Mouse (Mus musculus) liver, embryonic 14.5 days (tissue): ENCODE data around the gene Capn15. TPM values are rescaled to one million over a fixed set of nuclear protein-coding genes. Genes with fewer than 3 reads are reported as not detected.

Source experiments
- ATAC-seq: fragments of 200-750 bp; cut with Nextera tagmentation; 2 replicates; pipeline ENCODE4 v1.8.0; 2017; ENCODE audit warnings: moderate number of reproducible peaks, mild to moderate bottlenecking, moderate library complexity; ENCODE audit not compliant: insufficient read depth
- DNase-seq, 3 experiments: peaks; one replicate each; pipeline ENCODE4 v3.0.0-alpha.2; 2012 to 2013; ENCODE audit warnings: low read depth in 3 of 3, low spot score in 3 of 3
- H3K27ac ChIP-seq: fragments of 300-500 bp; sonication (generic); 2 replicates; pipeline ENCODE4 v1.5.1; 2014; ENCODE audit warnings: moderate library complexity, mild to moderate bottlenecking, control low read depth, inconsistent platforms
- H3K27me3 ChIP-seq: fragments of 300-500 bp; sonication (generic); 2 replicates; pipeline ENCODE4 v1.6.1; 2014; ENCODE audit warnings: mild to moderate bottlenecking, low read length, moderate library complexity; ENCODE audit not compliant: control insufficient read depth, insufficient read depth
- H3K36me3 ChIP-seq: fragments of 300-500 bp; sonication (generic); replicated peaks from 2 replicates; pipeline ENCODE4 v1.6.1; 2014; ENCODE audit warnings: low read depth; ENCODE audit not compliant: control insufficient read depth, insufficient read depth
- H3K4me1 ChIP-seq, 2 experiments: fragments of 200-500 bp in 1 of 2; fragments of 300-500 bp in 1 of 2; sonication (generic) in 1 of 2; replicated peaks; 2 replicates each; pipeline ENCODE4 v1.6.1; 2012 to 2014; ENCODE audit warnings: antibody characterized with exemption in 1 of 2, inconsistent platforms in 1 of 2, low read length in 1 of 2; ENCODE audit not compliant: control insufficient read depth in 2 of 2, insufficient read depth in 2 of 2
- H3K4me2 ChIP-seq: fragments of 300-500 bp; sonication (generic); 2 replicates; pipeline ENCODE4 v1.6.1; 2014; ENCODE audit warnings: low read depth, mild to moderate bottlenecking, control low read depth, moderate library complexity
- H3K4me3 ChIP-seq, 2 experiments: fragments of 200-500 bp in 1 of 2; fragments of 300-500 bp in 1 of 2; sonication (generic) in 1 of 2; 2 replicates each; pipeline ENCODE4 v1.5.1; 2012 to 2014; ENCODE audit warnings: low read depth in 2 of 2, low read length in 2 of 2, mild to moderate bottlenecking in 2 of 2, control low read depth in 1 of 2, inconsistent platforms in 1 of 2, moderate library complexity in 1 of 2; ENCODE audit not compliant: insufficient read depth in 1 of 2
- H3K9ac ChIP-seq: fragments of 300-500 bp; sonication (generic); replicated peaks from 2 replicates; pipeline ENCODE4 v1.6.1; 2014; ENCODE audit warnings: mild to moderate bottlenecking, control low read depth, moderate library complexity
- H3K9me3 ChIP-seq: fragments of 300-500 bp; sonication (generic); 2 replicates; pipeline ENCODE4 v1.6.1; 2016; ENCODE audit warnings: low read length, mixed read lengths; ENCODE audit not compliant: control insufficient read depth
- CTCF ChIP-seq: IDR thresholded peaks from 2 replicates; pipeline ENCODE4 v1.5.1; 2016; ENCODE audit warnings: antibody characterized with exemption, low read depth, control low read depth
- EP300 ChIP-seq: IDR thresholded peaks from 2 replicates; pipeline ENCODE4 v1.6.1; 2016; ENCODE audit warnings: antibody characterized with exemption, low read depth
- WGBS: fragments of 180-500 bp; shearing (Covaris S2); extraction: QIAGEN DNeasy Blood & Tissue Kit; methylation state at CpG from one replicate; pipeline ENCODE4 v1.1.7; 2014; ENCODE audit not compliant: insufficient replicate concordance; 5-methylcytosine and 5-hydroxymethylcytosine counted together
- polyA plus RNA-seq, 2 experiments: library from polyadenylated mRNA; depleted of rRNA in 1 of 2; stranded (reverse) in 1 of 2; unstranded in 1 of 2; fragments of >200 nt; fragmentation: Nextera tagmentation in 1 of 2; extraction: Ambion mirVana in 1 of 2; gene quantifications; 2 replicates each; pipeline versions ENCODE4 v1.2.1 to v1.2.3; 2012 to 2014

The Capn15 gene
- polyA plus RNA-seq, 2 experiments, result 7.7 to 8.3 TPM

- peak overlapping the region; percentile 99 for H3K27ac ChIP-seq
- TF ChIP-seq CTCF (no peak), EP300 (no peak)
- H3K4me2 ChIP-seq, result peak overlapping the region; percentile 65
- DNase-seq (no peak), ATAC-seq (no peak)
- 71% methylated on average over 8 of the region's 8 CpGs for WGBS
- no peaks in the 10 kb centered on the region for H3K36me3 ChIP-seq
- H3K4me3 ChIP-seq, result no peak overlapping the region
- no peaks in the 10 kb centered on the region for H3K9me3 ChIP-seq
- peak overlapping the region; percentile 75 for H3K9ac ChIP-seq
- peaks cover 35% of the 10 kb centered on the region for H3K27me3 ChIP-seq
- H3K4me1 ChIP-seq, result peaks cover 53 to 54% of the 10 kb centered on the region in 2 experiments
Measured at GRCm38 (mm10) chr17:25948051-25948450, 37.5 kb downstream of the Capn15 start.

DNA sequence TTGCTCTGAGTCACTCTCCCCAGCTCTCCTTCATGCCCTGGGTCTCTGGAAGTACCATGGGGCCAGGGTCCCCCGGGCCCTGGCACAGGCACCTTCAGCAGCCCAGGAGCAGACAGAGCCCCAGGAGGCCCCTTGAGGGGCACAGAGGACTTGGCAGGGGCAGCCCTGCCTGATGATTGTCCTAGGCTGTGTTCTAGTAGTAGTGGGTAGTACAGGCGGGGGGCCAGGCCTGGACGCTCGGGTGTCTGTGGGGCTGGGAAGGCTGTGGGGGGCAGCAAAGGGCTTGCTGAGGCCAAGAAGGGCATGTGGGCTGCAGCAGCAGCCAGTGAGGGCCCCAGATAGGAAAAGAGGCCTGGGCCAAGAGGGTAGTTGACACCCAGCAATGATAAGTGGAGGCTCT lies 38.0 kb downstream of the Capn15 start:
- Histone ChIP-seq H3K4me1 (peaks cover 55% of the 10 kb centered on the region in 2 experiments), H3K27me3 (peaks cover 30% of the 10 kb centered on the region), H3K9me3 (no peaks in the 10 kb centered on the region), H3K4me3 (no peak overlapping the region), H3K36me3 (no peaks in the 10 kb centered on the region), H3K9ac (peak overlapping the region; percentile 75), H3K4me2 (peak overlapping the region; percentile 65), H3K27ac (peak overlapping the region; percentile 99)
- ATAC-seq (no peak), DNase-seq (no peak)
- WGBS, result 54% methylated on average over 4 of the region's 4 CpGs
- TF ChIP-seq CTCF (0 out of 2 replicates have a peak, but pooled peaks have one; percentile 23), EP300 (no peak)

DNA sequence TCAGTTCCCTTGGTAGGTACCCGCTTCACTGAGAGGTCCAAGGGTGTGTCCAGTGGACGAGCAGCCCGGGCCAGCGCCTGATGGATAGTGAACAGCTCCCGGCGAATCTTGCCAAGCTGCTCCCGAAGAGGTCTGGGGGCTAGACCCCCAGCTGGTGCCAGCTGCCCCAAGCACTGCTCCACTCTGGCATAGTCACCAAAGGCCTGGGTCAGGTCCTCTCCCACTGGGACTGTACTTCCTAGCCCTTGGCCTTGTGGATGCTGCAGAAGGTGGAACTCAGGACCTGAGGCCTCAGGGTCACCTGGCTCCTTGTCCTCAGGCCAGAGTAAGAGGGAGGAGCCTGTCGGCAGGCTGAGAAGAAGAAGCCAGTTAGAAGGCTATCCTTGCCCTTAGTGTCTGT lies 38.7 kb downstream of the Capn15 start:
- no peak for TF ChIP-seq EP300
- no peak for TF ChIP-seq CTCF
- H3K36me3 ChIP-seq, result no peaks in the 10 kb centered on the region
- no peak for ATAC-seq
- peaks cover 55% of the 10 kb centered on the region in 2 experiments for H3K4me1 ChIP-seq
- H3K27ac ChIP-seq, result peak overlapping the region; percentile 99
- peak overlapping the region; percentile 65 for H3K4me2 ChIP-seq
- no peaks in the 10 kb centered on the region for H3K9me3 ChIP-seq
- DNase-seq, result no peak
- H3K9ac ChIP-seq, result peak overlapping the region; percentile 75
- H3K27me3 ChIP-seq, result peaks cover 23% of the 10 kb centered on the region
- WGBS, result 76% methylated on average over 8 of the region's 8 CpGs
- H3K4me3 ChIP-seq, result peak overlapping the region in 1 of 2 experiments; percentile 3; a peak in 1 of 4 replicates

DNA sequence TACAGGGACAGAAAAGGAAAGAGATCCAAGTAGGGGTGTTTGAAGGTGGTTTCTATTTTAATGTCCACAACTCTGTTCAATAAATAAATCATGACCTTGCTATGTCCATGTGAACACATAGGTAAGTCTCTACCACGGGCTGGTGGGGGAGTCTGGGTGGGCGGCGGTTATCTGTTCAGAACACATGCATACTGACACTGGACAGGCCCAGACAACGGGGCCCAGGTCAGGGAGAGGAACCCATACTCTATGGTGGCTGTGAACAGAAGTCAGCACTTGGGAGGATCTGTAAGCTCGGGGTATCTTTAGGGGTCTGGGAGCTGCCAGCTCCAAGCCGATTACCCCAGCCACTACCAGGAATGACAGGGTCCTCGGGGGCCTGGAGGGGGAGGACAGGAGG lies 39.2 kb downstream of the Capn15 start:
- Histone ChIP-seq H3K4me1 (peaks cover 55% of the 10 kb centered on the region in 2 experiments), H3K4me3 (no peak overlapping the region; a peak in 1 of 4 replicates), H3K27ac (peak overlapping the region; percentile 99), H3K36me3 (no peaks in the 10 kb centered on the region), H3K9ac (peak overlapping the region; percentile 75), H3K27me3 (peaks cover 18% of the 10 kb centered on the region), H3K9me3 (no peaks in the 10 kb centered on the region), H3K4me2 (peak overlapping the region; percentile 65)
- ATAC-seq (no peak), DNase-seq (peak in 1 of 3 experiments; percentile 50)
- peak; percentile 64 for TF ChIP-seq EP300
- no peak for TF ChIP-seq CTCF
- WGBS, result 33% methylated on average over 7 of the region's 7 CpGs

DNA sequence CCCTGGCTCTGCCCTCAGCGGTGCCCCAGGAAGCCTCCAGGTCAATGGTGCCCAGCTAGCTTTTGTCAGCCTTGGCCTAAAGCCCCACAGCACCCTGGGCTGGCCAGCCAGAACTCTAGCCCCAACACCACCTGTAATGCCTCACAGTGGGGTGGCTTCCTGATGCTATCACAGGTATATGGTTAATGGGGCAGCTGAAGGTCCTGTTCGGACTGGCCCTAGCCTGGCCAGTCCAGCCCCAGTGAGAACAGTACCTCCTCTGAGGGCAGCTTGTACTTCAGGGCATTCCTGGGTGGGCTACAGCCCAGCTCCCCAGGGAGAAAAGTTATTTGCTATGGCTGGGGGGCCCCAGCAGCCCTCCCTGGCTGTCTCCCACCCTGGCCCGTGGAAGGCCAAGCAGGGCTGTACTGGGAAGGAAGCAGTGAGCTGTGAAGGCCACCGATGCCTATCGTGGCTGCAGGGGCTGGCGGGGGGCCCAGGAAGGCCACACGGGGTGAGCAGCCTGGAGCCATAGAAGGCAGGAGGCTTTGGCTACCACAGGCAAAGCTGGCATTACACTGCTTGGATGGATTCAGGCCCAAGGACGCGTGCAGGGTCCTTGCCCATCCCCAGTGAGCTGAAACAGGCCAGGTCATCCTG lies 40.0 kb downstream of the Capn15 start:
- H3K27ac ChIP-seq, result peak overlapping the region; percentile 99
- DNase-seq, result no peak
- H3K4me3 ChIP-seq, result no peak overlapping the region
- 78% methylated on average over 9 of the region's 9 CpGs for whole genome bisulfite sequencing
- H3K27me3 ChIP-seq, result peaks cover 11% of the 10 kb centered on the region
- H3K36me3 ChIP-seq, result peaks cover 6% of the 10 kb centered on the region
- peaks cover 52 to 54% of the 10 kb centered on the region in 2 experiments for H3K4me1 ChIP-seq
- H3K9me3 ChIP-seq, result no peaks in the 10 kb centered on the region
- H3K4me2 ChIP-seq, result peak overlapping the region; percentile 88
- H3K9ac ChIP-seq, result peak overlapping the region; percentile 75
- TF ChIP-seq CTCF (no peak), EP300 (no peak)
- ATAC-seq, result no peak
